ENCODE assay signal across 20 mouse cellular contexts in genomic region chr10:27123763-27124162, GRCm38 (mm10).
DNase-seq lines count a peak whose midpoint lies in the region; ATAC-seq lines count a peak whose summit lies in the region.
"Had no signal": no experiment of that assay in that cellular context is flagged by ENCODE, and none has a peak within 500 bp of the region (broad histone marks: within the 10 kb centered on the region; RNA-seq: fewer than 3 reads in every experiment).

No protein-coding gene starts in this region.

- no peak overlapping the region for H3K4me3 ChIP-seq in forebrain, embryonic 14.5 days (ENCODE audit: low read depth, low read length)
- H3K4me3 ChIP-seq in forebrain, embryonic 12.5 days (replicated peaks) = no peak overlapping the region
- no peak overlapping the region for H3K4me3 ChIP-seq in kidney, embryonic 15.5 days (replicated peaks)
- H3K4me3 ChIP-seq: embryonic facial prominence, embryonic 13.5 days; heart, embryonic 12.5 days; hindbrain, embryonic 13.5 days; limb, embryonic 13.5 days; midbrain, embryonic 10.5 days had no signal

- no peaks in the 10 kb centered on the region for H3K36me3 ChIP-seq in forebrain, embryonic 14.5 days (ENCODE audit: control insufficient read depth, insufficient read depth, low read length)
- no peaks in the 10 kb centered on the region for H3K36me3 ChIP-seq in forebrain, embryonic 12.5 days (replicated peaks)
- no peaks in the 10 kb centered on the region for H3K36me3 ChIP-seq in kidney, embryonic 15.5 days
- H3K36me3 ChIP-seq: embryonic facial prominence, embryonic 13.5 days; heart, embryonic 12.5 days; hindbrain, embryonic 13.5 days; limb, embryonic 13.5 days; midbrain, embryonic 10.5 days had no signal

- no peak overlapping the region for H3K27ac ChIP-seq in forebrain, embryonic 14.5 days (ENCODE audit: low read depth, low read length)
- no peak overlapping the region for H3K27ac ChIP-seq in forebrain, embryonic 12.5 days
- H3K27ac ChIP-seq in kidney, embryonic 15.5 days = no peak overlapping the region
- H3K27ac ChIP-seq: embryonic facial prominence, embryonic 13.5 days; hindbrain, embryonic 13.5 days; limb, embryonic 13.5 days; liver, embryonic 14.5 days; macrophage; midbrain, embryonic 10.5 days had no signal

- ATAC-seq in forebrain, embryonic 14.5 days = no peak
- no peak for ATAC-seq in forebrain, embryonic 12.5 days (ENCODE audit: low FRiP score)
- ATAC-seq in kidney, embryonic 15.5 days (replicated peaks; ENCODE audit: low FRiP score) = no peak

- no peaks in the 10 kb centered on the region for H3K9me3 ChIP-seq in forebrain, embryonic 14.5 days (replicated peaks; ENCODE audit: control insufficient read depth, low read length)
- no peaks in the 10 kb centered on the region for H3K9me3 ChIP-seq in forebrain, embryonic 12.5 days
- no peaks in the 10 kb centered on the region for H3K9me3 ChIP-seq in kidney, embryonic 15.5 days (replicated peaks)
- H3K9me3 ChIP-seq: embryonic facial prominence, embryonic 13.5 days; heart, embryonic 12.5 days; hindbrain, embryonic 13.5 days; limb, embryonic 13.5 days; midbrain, embryonic 10.5 days had no signal

- H3K9ac ChIP-seq in forebrain, embryonic 14.5 days (ENCODE audit: low read length) = no peak overlapping the region
- no peak overlapping the region for H3K9ac ChIP-seq in forebrain, embryonic 12.5 days
- H3K9ac ChIP-seq in kidney, embryonic 15.5 days = no peak overlapping the region
- H3K9ac ChIP-seq: embryonic facial prominence, embryonic 13.5 days; heart, embryonic 12.5 days; hindbrain, embryonic 13.5 days; limb, embryonic 13.5 days; liver, embryonic 14.5 days had no signal

- 77% methylated on average over 5 of the region's 5 CpGs for WGBS in forebrain, embryonic 14.5 days
- 88% methylated on average over 5 of the region's 5 CpGs for WGBS in forebrain, embryonic 12.5 days
- WGBS in kidney, embryonic 15.5 days = 90% methylated on average over 5 of the region's 5 CpGs

- intact Hi-C loops in left cerebral cortex, postnatal 4 days (cut with DNase I) = no loop called here
- intact Hi-C loops in left cerebral cortex, postnatal 36 days (cut with DNase I) = no loop called here

- DNase-seq in forebrain, embryonic 14.5 days (ENCODE audit: low spot score) = peak; percentile 14
- DNase-seq in left cerebral cortex, postnatal 4 days = peak; percentile 15
- no peak for DNase-seq in left cerebral cortex, postnatal 36 days (ENCODE audit: low spot score in 2 of 2)
- peak; percentile 14 for DNase-seq in right cerebral cortex, adult 18-20 months
- DNase-seq in right cerebral cortex, postnatal 25 days = no peak
- DNase-seq: cerebellum, adult 8-10 months; kidney, adult 9 months; retina, postnatal 1 day; spleen, adult 18-20 months; thymus, postnatal 25 days had no signal

- no peak overlapping the region for H3K4me2 ChIP-seq in forebrain, embryonic 14.5 days (ENCODE audit: low read length)
- H3K4me2 ChIP-seq in forebrain, embryonic 12.5 days = no peak overlapping the region
- H3K4me2 ChIP-seq in kidney, embryonic 15.5 days = no peak overlapping the region
- H3K4me2 ChIP-seq: embryonic facial prominence, embryonic 13.5 days; heart, embryonic 12.5 days; hindbrain, embryonic 13.5 days; limb, embryonic 13.5 days had no signal

- H3K4me1 ChIP-seq in forebrain, embryonic 14.5 days (ENCODE audit: control insufficient read depth, insufficient read depth, low read length) = no peaks in the 10 kb centered on the region
- no peaks in the 10 kb centered on the region for H3K4me1 ChIP-seq in forebrain, embryonic 12.5 days
- no peaks in the 10 kb centered on the region for H3K4me1 ChIP-seq in kidney, embryonic 15.5 days
- H3K4me1 ChIP-seq: embryonic facial prominence, embryonic 13.5 days; hindbrain, embryonic 13.5 days; limb, embryonic 13.5 days; midbrain, embryonic 10.5 days had no signal

- H3K27me3 ChIP-seq in forebrain, embryonic 14.5 days (replicated peaks; ENCODE audit: control insufficient read depth, insufficient read depth, low read length) = no peaks in the 10 kb centered on the region
- H3K27me3 ChIP-seq in forebrain, embryonic 12.5 days = no peaks in the 10 kb centered on the region
- no peaks in the 10 kb centered on the region for H3K27me3 ChIP-seq in kidney, embryonic 15.5 days
- H3K27me3 ChIP-seq: CH12.LX; embryonic facial prominence, embryonic 13.5 days; heart, embryonic 12.5 days; hindbrain, embryonic 13.5 days; limb, embryonic 13.5 days had no signal

Comparison
In these comparisons a context has a peak if more than half of its experiments do, and no peak if none do; other contexts are left out.
1. DNase-seq: peak in forebrain, embryonic 14.5 days (single experiment), left cerebral cortex, postnatal 4 days (single experiment) and right cerebral cortex, adult 18-20 months (single experiment); none in left cerebral cortex, postnatal 36 days (0 of 2) and right cerebral cortex, postnatal 25 days (single experiment).